ENCODE assay signal across 19 mouse cellular contexts in genomic region chr11:86917536-86917935, GRCm38 (mm10).
A peak's percentile ranks its signal among the peaks of the same experiment; 100 is the strongest.
DNase-seq lines count a peak whose midpoint lies in the region; ATAC-seq and TF ChIP-seq lines count a peak whose summit lies in the region.
"Had no signal": no experiment of that assay in that cellular context is flagged by ENCODE, and none has a peak within 500 bp of the region (broad histone marks: within the 10 kb centered on the region; RNA-seq: fewer than 3 reads in every experiment).

No protein-coding gene starts in this region.

- peak overlapping the region; percentile 71 for H3K27ac ChIP-seq in heart, adult 2 months
- peak overlapping the region; percentile 87 for H3K27ac ChIP-seq in heart, postnatal 0 days (ENCODE audit: low read depth)
- no peak overlapping the region for H3K27ac ChIP-seq in lung, embryonic 14.5 days (ENCODE audit: low read depth)
- H3K27ac ChIP-seq in forebrain, embryonic 10.5 days = no peak overlapping the region
- H3K27ac ChIP-seq: forebrain, embryonic 13.5 days; liver, embryonic 15.5 days; midbrain, embryonic 15.5 days had no signal

- intact Hi-C loops in heart, adult 2 months (cut with DNase I) = no loop called here
- intact Hi-C loops in heart, postnatal 36 days (cut with DNase I) = no loop called here
- intact Hi-C loops in heart, postnatal 10 days (cut with DNase I) = no loop called here

- ATAC-seq in heart, postnatal 0 days (ENCODE audit: insufficient read depth, low read depth) = no peak
- ATAC-seq in lung, embryonic 14.5 days (ENCODE audit: insufficient read depth) = no peak
- ATAC-seq in frontal cortex, adult (ENCODE audit: low TSS enrichment) = no peak
- ATAC-seq: forebrain, embryonic 13.5 days; hindbrain, embryonic 16.5 days; midbrain, embryonic 15.5 days had no signal

- no peak for TF ChIP-seq EP300 in heart, adult 2 months (IDR thresholded peaks at IDR 0.05; ENCODE audit: insufficient read depth, low read depth, low read length)
- TF ChIP-seq EP300 in heart, postnatal 0 days (IDR thresholded peaks at IDR 0.05; ENCODE audit: low read depth) = no peak

- TF ChIP-seq CTCF in heart, adult 2 months (IDR thresholded peaks at IDR 0.05) = peak; percentile 40
- TF ChIP-seq CTCF in heart, postnatal 0 days (IDR thresholded peaks at IDR 0.05; ENCODE audit: low read depth) = no peak
- TF ChIP-seq CTCF in lung, embryonic 14.5 days (IDR thresholded peaks at IDR 0.05; ENCODE audit: low read depth) = 0 out of 2 replicates have a peak, but pooled peaks have one; percentile 10

- DNase-seq in heart, adult 2 months = no peak
- no peak for DNase-seq in heart, postnatal 36 days
- no peak for DNase-seq in heart, postnatal 0 days (ENCODE audit: low spot score)
- no peak for DNase-seq in heart, postnatal 10 days
- no peak for DNase-seq in lung, embryonic 14.5 days
- DNase-seq in lung, postnatal 10 days = no peak
- no peak for DNase-seq in forebrain, embryonic 10.5 days (ENCODE audit: extremely low spot score, low spot score)
- DNase-seq: adrenal gland, adult 2 months; cerebellum, adult 9-10 months; gastrocnemius, postnatal 25 days; kidney, adult 9 months; thymus, adult 18-20 months; thymus, postnatal 4 days had no signal

- no peak for TF ChIP-seq POLR2A in heart, adult 2 months (IDR thresholded peaks at IDR 0.05; ENCODE audit: insufficient read depth, low read depth, low read length)

- peaks cover 12% of the 10 kb centered on the region for H3K4me1 ChIP-seq in heart, adult 2 months (ENCODE audit: control insufficient read depth, insufficient read depth, low read length)
- peaks cover 36% of the 10 kb centered on the region for H3K4me1 ChIP-seq in heart, postnatal 0 days (ENCODE audit: control insufficient read depth, insufficient read depth)
- H3K4me1 ChIP-seq in lung, embryonic 14.5 days (ENCODE audit: insufficient read depth) = no peaks in the 10 kb centered on the region
- peaks cover 13% of the 10 kb centered on the region for H3K4me1 ChIP-seq in forebrain, embryonic 10.5 days

- no peaks in the 10 kb centered on the region for H3K27me3 ChIP-seq in heart, adult 2 months (ENCODE audit: control insufficient read depth, insufficient read depth, low read length)
- H3K27me3 ChIP-seq in heart, postnatal 0 days (ENCODE audit: control insufficient read depth, insufficient read depth, low read length) = no peaks in the 10 kb centered on the region
- H3K27me3 ChIP-seq in lung, embryonic 14.5 days (ENCODE audit: insufficient read depth, low read length) = no peaks in the 10 kb centered on the region
- no peaks in the 10 kb centered on the region for H3K27me3 ChIP-seq in forebrain, embryonic 10.5 days (ENCODE audit: poor library complexity, severe bottlenecking)
- H3K27me3 ChIP-seq: forebrain, embryonic 13.5 days; liver, embryonic 15.5 days; midbrain, embryonic 15.5 days had no signal

- H3K4me2 ChIP-seq in heart, postnatal 0 days (ENCODE audit: low read depth, low read length) = no peak overlapping the region
- H3K4me2 ChIP-seq in lung, embryonic 14.5 days = no peak overlapping the region
- H3K4me2 ChIP-seq: forebrain, embryonic 13.5 days; liver, embryonic 15.5 days; midbrain, embryonic 15.5 days had no signal

- no peaks in the 10 kb centered on the region for H3K9me3 ChIP-seq in heart, postnatal 0 days (replicated peaks; ENCODE audit: control insufficient read depth, low read length)
- H3K9me3 ChIP-seq in lung, embryonic 14.5 days (ENCODE audit: low read depth, low read length) = no peaks in the 10 kb centered on the region
- no peaks in the 10 kb centered on the region for H3K9me3 ChIP-seq in forebrain, embryonic 10.5 days
- H3K9me3 ChIP-seq: forebrain, embryonic 13.5 days; liver, embryonic 15.5 days; midbrain, embryonic 15.5 days had no signal

- no peaks in the 10 kb centered on the region for H3K36me3 ChIP-seq in heart, adult 2 months (ENCODE audit: control insufficient read depth, insufficient read depth, low read length)
- no peaks in the 10 kb centered on the region for H3K36me3 ChIP-seq in heart, postnatal 0 days (replicated peaks; ENCODE audit: control insufficient read depth, insufficient read depth, low read length)
- H3K36me3 ChIP-seq in lung, embryonic 14.5 days (ENCODE audit: insufficient read depth) = no peaks in the 10 kb centered on the region
- no peaks in the 10 kb centered on the region for H3K36me3 ChIP-seq in forebrain, embryonic 10.5 days (replicated peaks)
- H3K36me3 ChIP-seq: liver, embryonic 15.5 days; midbrain, embryonic 15.5 days had no signal

- H3K79me2 ChIP-seq in heart, adult 2 months (replicated peaks; ENCODE audit: control insufficient read depth, insufficient read depth, low read length) = no peaks in the 10 kb centered on the region

- no peak overlapping the region for H3K4me3 ChIP-seq in heart, adult 2 months
- no peak overlapping the region for H3K4me3 ChIP-seq in heart, postnatal 0 days (ENCODE audit: low read depth, low read length)
- H3K4me3 ChIP-seq in lung, embryonic 14.5 days (ENCODE audit: low read depth, low read length) = no peak overlapping the region
- no peak overlapping the region for H3K4me3 ChIP-seq in forebrain, embryonic 10.5 days
- H3K4me3 ChIP-seq: forebrain, embryonic 13.5 days; liver, embryonic 15.5 days; midbrain, embryonic 15.5 days; myocyte had no signal

- no peak overlapping the region for H3K9ac ChIP-seq in heart, adult 2 months (ENCODE audit: low read depth, low read length)
- H3K9ac ChIP-seq in heart, postnatal 0 days (replicated peaks; ENCODE audit: low read depth, low read length) = no peak overlapping the region
- H3K9ac ChIP-seq in lung, embryonic 14.5 days = no peak overlapping the region
- H3K9ac ChIP-seq: forebrain, embryonic 13.5 days; liver, embryonic 15.5 days; midbrain, embryonic 15.5 days had no signal

- 98% methylated on average over 2 of the region's 2 CpGs for whole genome bisulfite sequencing in heart, adult 2 months
- WGBS in heart, postnatal 0 days = 99% methylated on average over 2 of the region's 2 CpGs
- WGBS in lung, embryonic 14.5 days = 92% methylated on average over 2 of the region's 2 CpGs
- WGBS in forebrain, embryonic 10.5 days = 92% methylated on average over 2 of the region's 2 CpGs

Comparison
In these comparisons a context has a peak if more than half of its experiments do, and no peak if none do; other contexts are left out.
1. H3K27ac ChIP-seq: peak in heart, adult 2 months (single experiment) and heart, postnatal 0 days (single experiment); none in lung, embryonic 14.5 days (single experiment) and forebrain, embryonic 10.5 days (single experiment).